Mouse (Mus musculus) cerebellum, adult 2 months (tissue): ENCODE results near the gene Anks1b.

Experiments
- CTCF ChIP-seq: fragments of 200-500 bp; IDR thresholded peaks from 2 replicates; pipeline ENCODE4 v1.5.1; 2011; ENCODE audit warnings: low read depth, mild to moderate bottlenecking, control low read depth, low read length, moderate library complexity, borderline replicate concordance; ENCODE audit not compliant: insufficient read depth
- POLR2A ChIP-seq: fragments of 200-500 bp; IDR thresholded peaks from 2 replicates; pipeline ENCODE4 v1.6.1; 2011; ENCODE audit warnings: low read length, control low read depth, borderline replicate concordance; ENCODE audit not compliant: insufficient read depth

GRCm38 (mm10) chr10:90852432-90852831 is 979.1 kb downstream of the Anks1b start:
- TF ChIP-seq CTCF (no peak), POLR2A (no peak)
